Mouse (Mus musculus) heart, embryonic 14.5 days (tissue): ENCODE results near the gene Slc12a7. TPM values are rescaled to one million over a fixed set of nuclear protein-coding genes. Genes with fewer than 3 reads are reported as not detected.

Experiments
- ATAC-seq: fragments of 200-750 bp; cut with Nextera tagmentation; 2 replicates; pipeline ENCODE4 v1.8.0; 2017; ENCODE audit warnings: low read depth, moderate TSS enrichment; ENCODE audit not compliant: insufficient number of reproducible peaks, insufficient read depth, low FRiP score
- H3K27ac ChIP-seq, 2 experiments: fragments of 200-500 bp in 1 of 2; fragments of 300-500 bp in 1 of 2; sonication (generic) in 1 of 2; replicated peaks in 1 of 2; 2 replicates each; pipeline ENCODE4 v1.5.1; 2012 to 2014; ENCODE audit warnings: low read depth in 2 of 2, low read length in 2 of 2, control low read depth in 1 of 2, mild to moderate bottlenecking in 1 of 2, mixed read lengths in 1 of 2; ENCODE audit not compliant: control insufficient read depth in 1 of 2, insufficient read depth in 1 of 2
- H3K27me3 ChIP-seq: fragments of 300-500 bp; sonication (generic); 2 replicates; pipeline ENCODE4 v1.6.1; 2014; ENCODE audit warnings: mild to moderate bottlenecking, low read length, control low read depth; ENCODE audit not compliant: control insufficient read depth, insufficient read depth
- H3K36me3 ChIP-seq: fragments of 300-500 bp; sonication (generic); 2 replicates; pipeline ENCODE4 v1.6.1; 2014; ENCODE audit warnings: mild to moderate bottlenecking, control low read depth, low read length, mixed read lengths; ENCODE audit not compliant: control insufficient read depth, insufficient read depth
- H3K4me1 ChIP-seq, 2 experiments: fragments of 200-500 bp in 1 of 2; fragments of 300-500 bp in 1 of 2; sonication (generic) in 1 of 2; 2 replicates each; pipeline ENCODE4 v1.6.1; 2012 to 2014; ENCODE audit warnings: low read length in 2 of 2, control low read depth in 1 of 2, mixed read lengths in 1 of 2; ENCODE audit not compliant: control insufficient read depth in 2 of 2, insufficient read depth in 2 of 2
- H3K4me2 ChIP-seq: fragments of 300-500 bp; sonication (generic); 2 replicates; pipeline ENCODE4 v1.6.1; 2014; ENCODE audit warnings: mild to moderate bottlenecking, low read length
- H3K4me3 ChIP-seq, 2 experiments: fragments of 200-500 bp in 1 of 2; fragments of 300-500 bp in 1 of 2; sonication (generic) in 1 of 2; 2 replicates each; pipeline ENCODE4 v1.5.1; 2012 to 2014; ENCODE audit warnings: low read length in 2 of 2, mild to moderate bottlenecking in 2 of 2, control low read depth in 1 of 2, low read depth in 1 of 2, moderate library complexity in 1 of 2; ENCODE audit not compliant: control insufficient read depth in 1 of 2, insufficient read depth in 1 of 2
- H3K9ac ChIP-seq: fragments of 300-500 bp; sonication (generic); 2 replicates; pipeline ENCODE4 v1.6.1; 2014; ENCODE audit warnings: mild to moderate bottlenecking, low read length
- H3K9me3 ChIP-seq: fragments of 300-500 bp; sonication (generic); 2 replicates; pipeline ENCODE4 v1.6.1; 2016; ENCODE audit warnings: low read length, control low read depth; ENCODE audit not compliant: control insufficient read depth
- WGBS: fragments of 180-500 bp; shearing (Covaris S2); extraction: QIAGEN DNeasy Blood & Tissue Kit; methylation state at CpG from one replicate; pipeline ENCODE4 v1.1.7; 2014; 5-methylcytosine and 5-hydroxymethylcytosine counted together
- polyA plus RNA-seq: library from polyadenylated mRNA; unstranded; fragments of >200 nt; fragmentation: Nextera tagmentation; extraction: Ambion mirVana; gene quantifications from 2 replicates; pipeline ENCODE4 v1.2.1, GENCODE M21; 2014

Slc12a7 gene
- 39.4 and 44.1 TPM in 2 replicates for polyA plus RNA-seq

- Histone ChIP-seq H3K4me2 (peak within 1 kb of the TSS; percentile 79), H3K9ac (peak within 1 kb of the TSS; percentile 55), H3K4me1 (peaks cover 9 to 22% of the 10 kb centered on the region in 2 experiments), H3K9me3 (no peaks in the 10 kb centered on the region), H3K27ac (no peak within 1 kb of the TSS), H3K27me3 (peaks cover 4% of the 10 kb centered on the region; the same call in 1 of the 2 replicates), H3K4me3 (peak within 1 kb of the TSS; percentile 30 to 32), H3K36me3 (no peaks in the 10 kb centered on the region)
- WGBS: 4% methylated on average over 48 of the region's 48 CpGs
- peak; percentile 38; the same call in 1 of the 2 replicates for ATAC-seq
These were observed at the start of gene Slc12a7 for GRCm38 (mm10) chr13:73732742-73733700. TSS of gene Slc12a7 (plus strand) at chr13:73733094.

GRCm38 (mm10) chr13:73683682-73684081 lies 49.2 kb upstream of the Slc12a7 start:
- Histone ChIP-seq H3K9me3 (no peaks in the 10 kb centered on the region), H3K4me2 (no peak overlapping the region), H3K27me3 (no peaks in the 10 kb centered on the region), H3K36me3 (no peaks in the 10 kb centered on the region), H3K4me1 (no peaks in the 10 kb centered on the region), H3K9ac (no peak overlapping the region), H3K4me3 (no peak overlapping the region), H3K27ac (no peak overlapping the region)
- no peak for ATAC-seq
- 66% methylated on average over 11 of the region's 11 CpGs for WGBS

- Histone ChIP-seq H3K27me3 (no peaks in the 10 kb centered on the region), H3K9me3 (no peaks in the 10 kb centered on the region), H3K27ac (no peak overlapping the region), H3K36me3 (no peaks in the 10 kb centered on the region), H3K4me1 (no peaks in the 10 kb centered on the region), H3K4me3 (no peak overlapping the region), H3K9ac (no peak overlapping the region), H3K4me2 (no peak overlapping the region)
- WGBS: 84% methylated on average over 1 of the region's 1 CpGs
- ATAC-seq: no peak
These were observed 48.5 kb upstream of the Slc12a7 start for GRCm38 (mm10) chr13:73684412-73684811.

- Histone ChIP-seq H3K4me2 (no peak overlapping the region), H3K9me3 (no peaks in the 10 kb centered on the region), H3K4me1 (no peaks in the 10 kb centered on the region), H3K27me3 (no peaks in the 10 kb centered on the region; the same call in 1 of the 2 replicates), H3K36me3 (no peaks in the 10 kb centered on the region), H3K4me3 (no peak overlapping the region), H3K27ac (no peak overlapping the region), H3K9ac (no peak overlapping the region)
- 80% methylated on average over 6 of the region's 6 CpGs for WGBS
- no peak for ATAC-seq
These were observed 47.4 kb upstream of the Slc12a7 start for GRCm38 (mm10) chr13:73685502-73685901.

GRCm38 (mm10) chr13:73687601-73688000 lies 45.3 kb upstream of the Slc12a7 start:
- H3K4me1 ChIP-seq: no peaks in the 10 kb centered on the region
- ATAC-seq: no peak
- H3K4me2 ChIP-seq: no peak overlapping the region
- no peak overlapping the region for H3K27ac ChIP-seq
- H3K9me3 ChIP-seq: no peaks in the 10 kb centered on the region
- H3K9ac ChIP-seq: no peak overlapping the region
- H3K36me3 ChIP-seq: no peaks in the 10 kb centered on the region
- no peaks in the 10 kb centered on the region; the same call in 1 of the 2 replicates for H3K27me3 ChIP-seq
- H3K4me3 ChIP-seq: no peak overlapping the region
- 62% methylated on average over 3 of the region's 3 CpGs for WGBS

GRCm38 (mm10) chr13:73688934-73689333 lies 44.0 kb upstream of the Slc12a7 start:
- Histone ChIP-seq H3K4me1 (no peaks in the 10 kb centered on the region), H3K9ac (no peak overlapping the region), H3K27ac (no peak overlapping the region), H3K36me3 (no peaks in the 10 kb centered on the region), H3K27me3 (no peaks in the 10 kb centered on the region; the same call in 1 of the 2 replicates), H3K4me3 (no peak overlapping the region), H3K4me2 (no peak overlapping the region), H3K9me3 (no peaks in the 10 kb centered on the region)
- WGBS: 61% methylated on average over 4 of the region's 4 CpGs
- no peak for ATAC-seq

- WGBS: 28% methylated on average over 10 of the region's 10 CpGs
- Histone ChIP-seq H3K36me3 (no peaks in the 10 kb centered on the region), H3K27me3 (no peaks in the 10 kb centered on the region; the same call in 1 of the 2 replicates), H3K9me3 (no peaks in the 10 kb centered on the region), H3K4me2 (no peak overlapping the region), H3K4me3 (no peak overlapping the region), H3K27ac (no peak overlapping the region), H3K9ac (no peak overlapping the region), H3K4me1 (no peaks in the 10 kb centered on the region)
- ATAC-seq: peak; percentile 28; the same call in 1 of the 2 replicates
These were observed 40.5 kb upstream of the Slc12a7 start for GRCm38 (mm10) chr13:73692249-73692868.
